Mouse (Mus musculus): ENCODE measurements around the gene Myo1b. TPM values are rescaled to one million over a fixed set of nuclear protein-coding genes. Genes with fewer than 3 reads are reported as not detected.

Myo1b gene
- polyA plus RNA-seq, 1 experiment from 2014 or later, result 26.2 TPM

GRCm38 (mm10) chr1:51758326-51759109 lies 157.4 kb downstream of the Myo1b start:
- DNase-seq (ENCODE audit: low read depth, low spot score) (no peak), ATAC-seq (no peak)
- no peaks in the 10 kb centered on the region for H3K27me3 ChIP-seq
- no peak for TF ChIP-seq CTCF (IDR thresholded peaks at IDR 0.05)
- ChIA-PET CTCF (interaction anchor here (1.6 kb wide), 1 partner anchor 11 kb away, joined by 3 read pairs; no protein-coding TSS in a partner anchor), POLR2A (no interaction called here)
- in situ Hi-C loops (cut with MboI; ENCODE audit: low pct_unique_long_range_greater_than_20kb), result no loop called here

GRCm38 (mm10) chr1:51753621-51754020 lies 162.2 kb downstream of the Myo1b start:
- no peak for ATAC-seq
- CTCF ChIA-PET, result interaction anchor here (1.5 kb wide), 1 partner anchor 85 kb away, joined by 4 read pairs; no protein-coding TSS in a partner anchor
- in situ Hi-C loops (cut with MboI; ENCODE audit: low pct_unique_long_range_greater_than_20kb), result no loop called here
- H3K27me3 ChIP-seq, result no peaks in the 10 kb centered on the region
- DNase-seq (ENCODE audit: low read depth, low spot score), result no peak
- no peak for TF ChIP-seq CTCF (IDR thresholded peaks at IDR 0.05)
- POLR2A ChIA-PET, result no interaction called here

GRCm38 (mm10) chr1:51751006-51751405 lies 164.9 kb downstream of the Myo1b start:
- CTCF ChIA-PET, result interaction anchor here (1.1 kb wide), 1 partner anchor 9 kb away, joined by 3 read pairs; no protein-coding TSS in a partner anchor
- POLR2A ChIA-PET, result no interaction called here
- no peak for DNase-seq (ENCODE audit: low read depth, low spot score)

GRCm38 (mm10) chr1:51748306-51748705 lies 167.6 kb downstream of the Myo1b start:
- no peaks in the 10 kb centered on the region for H3K27me3 ChIP-seq
- CTCF ChIA-PET, result interaction anchor here (1.2 kb wide), 1 partner anchor 11 kb away, joined by 3 read pairs; no protein-coding TSS in a partner anchor
- POLR2A ChIA-PET, result no interaction called here
- DNase-seq (ENCODE audit: low read depth, low spot score), result no peak
- TF ChIP-seq CTCF (IDR thresholded peaks at IDR 0.05), result no peak
- in situ Hi-C loops (cut with MboI; ENCODE audit: low pct_unique_long_range_greater_than_20kb), result no loop called here
- no peak for ATAC-seq

More at GRCm38 (mm10) chr1:51751006-51751405, 164.9 kb downstream of the Myo1b start:
- in situ Hi-C loops (cut with MboI; ENCODE audit: low pct_unique_long_range_greater_than_20kb), result no loop called here
- TF ChIP-seq CTCF (IDR thresholded peaks at IDR 0.05), result no peak
- no peaks in the 10 kb centered on the region for H3K27me3 ChIP-seq
- ATAC-seq, result no peak

GRCm38 (mm10) chr1:51747494-51747893 lies 168.4 kb downstream of the Myo1b start:
- in situ Hi-C loops (cut with MboI; ENCODE audit: low pct_unique_long_range_greater_than_20kb), result no loop called here
- peak; percentile 24 for DNase-seq (ENCODE audit: low read depth, low spot score)
- ATAC-seq, result peak; percentile 88
- H3K27me3 ChIP-seq, result no peaks in the 10 kb centered on the region
- POLR2A ChIA-PET, result no interaction called here
- CTCF ChIA-PET, result interaction anchor here (1.2 kb wide), 1 partner anchor 12 kb away, joined by 3 read pairs; no protein-coding TSS in a partner anchor
- TF ChIP-seq CTCF (IDR thresholded peaks at IDR 0.05), result no peak

GRCm38 (mm10) chr1:51746711-51747240 lies 169.1 kb downstream of the Myo1b start:
- ChIA-PET POLR2A (no interaction called here), CTCF (no interaction called here)
- no peaks in the 10 kb centered on the region for H3K27me3 ChIP-seq
- in situ Hi-C loops (cut with MboI; ENCODE audit: low pct_unique_long_range_greater_than_20kb), result no loop called here
- no peak for ATAC-seq
- no peak for DNase-seq (ENCODE audit: low read depth, low spot score)
- no peak for TF ChIP-seq CTCF (IDR thresholded peaks at IDR 0.05)

GRCm38 (mm10) chr1:51743756-51744425 lies 172.0 kb downstream of the Myo1b start:
- H3K27me3 ChIP-seq, result no peaks in the 10 kb centered on the region
- in situ Hi-C loops (cut with MboI; ENCODE audit: low pct_unique_long_range_greater_than_20kb), result no loop called here
- no peak for TF ChIP-seq CTCF (IDR thresholded peaks at IDR 0.05)
- ATAC-seq (no peak), DNase-seq (ENCODE audit: low read depth, low spot score) (no peak)
- ChIA-PET CTCF (interaction anchor here (1.4 kb wide), 1 partner anchor 44 kb away, joined by 3 read pairs; no protein-coding TSS in a partner anchor), POLR2A (no interaction called here)

- ChIA-PET POLR2A (no interaction called here), CTCF (interaction anchor here (1.8 kb wide), 1 partner anchor 69 kb away, joined by 3 read pairs; no protein-coding TSS in a partner anchor)
- H3K27me3 ChIP-seq, result no peaks in the 10 kb centered on the region
- in situ Hi-C loops (cut with MboI; ENCODE audit: low pct_unique_long_range_greater_than_20kb), result no loop called here
- no peak for TF ChIP-seq CTCF (IDR thresholded peaks at IDR 0.05)
- DNase-seq (ENCODE audit: low read depth, low spot score), result no peak
- no peak for ATAC-seq
Observed at GRCm38 (mm10) chr1:51742586-51742985, 173.3 kb downstream of the Myo1b start.

GRCm38 (mm10) chr1:51740626-51741231 lies 175.1 kb downstream of the Myo1b start:
- H3K27me3 ChIP-seq, result no peaks in the 10 kb centered on the region
- ATAC-seq, result no peak
- ChIA-PET POLR2A (no interaction called here), CTCF (interaction anchor here (1.8 kb wide), 1 partner anchor 67 kb away, joined by 3 read pairs; no protein-coding TSS in a partner anchor)
- TF ChIP-seq CTCF (IDR thresholded peaks at IDR 0.05), result no peak
- in situ Hi-C loops (cut with MboI; ENCODE audit: low pct_unique_long_range_greater_than_20kb), result no loop called here
- DNase-seq (ENCODE audit: low read depth, low spot score), result no peak

GRCm38 (mm10) chr1:51739252-51739852 lies 176.5 kb downstream of the Myo1b start:
- TF ChIP-seq CTCF (IDR thresholded peaks at IDR 0.05), result no peak
- ChIA-PET CTCF (no interaction called here), POLR2A (no interaction called here)
- ATAC-seq (no peak), DNase-seq (ENCODE audit: low read depth, low spot score) (no peak)
- in situ Hi-C loops (cut with MboI; ENCODE audit: low pct_unique_long_range_greater_than_20kb), result no loop called here
- no peaks in the 10 kb centered on the region for H3K27me3 ChIP-seq

Measured in Patski (cell line).